Mouse (Mus musculus): Measurements from ENCODE around the gene Idua.

DNA sequence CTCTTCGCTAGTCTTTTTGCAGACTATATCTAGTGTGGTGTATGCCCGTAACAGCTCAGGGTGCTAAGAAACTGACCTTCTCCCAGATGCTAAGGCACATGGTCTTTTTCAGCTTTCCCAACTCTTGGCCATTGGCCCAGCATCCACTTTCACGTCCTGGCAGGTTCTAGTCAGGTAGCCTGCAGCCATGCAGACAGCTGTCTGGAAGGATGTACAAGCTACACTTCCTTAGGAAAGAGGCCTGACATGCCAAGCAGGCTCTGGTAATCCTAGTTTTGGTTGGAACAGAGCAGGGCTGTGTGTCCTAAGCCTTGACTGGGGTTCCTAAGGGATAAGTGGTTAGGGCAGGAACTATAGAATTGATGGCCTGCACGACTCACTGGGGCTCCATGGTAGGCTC, 2.6 kb downstream of the Idua start:
- TF ChIP-seq CTCF (IDR thresholded peaks at IDR 0.05; ENCODE audit: low read depth, low read length) (no peak), GATA1 (IDR thresholded peaks at IDR 0.05; ENCODE audit: borderline replicate concordance, low read length) (no peak), TAL1 (conservative IDR thresholded peaks at IDR 0.05; ENCODE audit: low read depth, low read length) (no peak), GATA2 (IDR thresholded peaks at IDR 0.05; ENCODE audit: borderline replicate concordance, low read depth, low read length) (no peak), POLR2AphosphoS5 (IDR thresholded peaks at IDR 0.05; ENCODE audit: insufficient replicate concordance, low read depth, low read length) (no peak)

All from G1E (cell line).